Mouse (Mus musculus) testis, adult 2 months (tissue): ENCODE measurements around the gene Tmsb10. TPM values are rescaled to one million over a fixed set of nuclear protein-coding genes. Genes with fewer than 3 reads are reported as not detected.

Experiments
- H3K27ac ChIP-seq: fragments of 200-500 bp; 2 replicates; pipeline ENCODE4 v1.5.1; 2012; ENCODE audit warnings: low read depth, low read length; ENCODE audit not compliant: control insufficient read depth, insufficient read depth
- H3K27me3 ChIP-seq: fragments of 200-500 bp; 2 replicates; pipeline ENCODE4 v1.6.1; 2012; ENCODE audit warnings: mild to moderate bottlenecking, low read length, moderate library complexity; ENCODE audit not compliant: control insufficient read depth, insufficient read depth
- H3K36me3 ChIP-seq: fragments of 200-500 bp; 2 replicates; pipeline ENCODE4 v1.6.1; 2012; ENCODE audit warnings: mild to moderate bottlenecking, low read length; ENCODE audit not compliant: control insufficient read depth, insufficient read depth
- H3K4me1 ChIP-seq: fragments of 200-500 bp; 2 replicates; pipeline ENCODE4 v1.6.1; 2012; ENCODE audit warnings: low read length; ENCODE audit not compliant: control insufficient read depth, insufficient read depth
- H3K4me3 ChIP-seq: fragments of 200-500 bp; 2 replicates; pipeline ENCODE4 v1.5.1; 2012; ENCODE audit warnings: low read depth, mild to moderate bottlenecking, low read length, moderate library complexity, mixed read lengths; ENCODE audit not compliant: control insufficient read depth
- CTCF ChIP-seq: fragments of 200-500 bp; IDR thresholded peaks from 2 replicates; pipeline ENCODE4 v1.5.1; 2012; ENCODE audit warnings: low read depth, mild to moderate bottlenecking, inconsistent platforms, low read length, moderate library complexity; ENCODE audit not compliant: control insufficient read depth, insufficient read depth, insufficient replicate concordance
- POLR2A ChIP-seq: fragments of 200-500 bp; IDR thresholded peaks from 2 replicates; pipeline ENCODE4 v1.6.1; 2012; ENCODE audit warnings: low read depth, mild to moderate bottlenecking, inconsistent platforms, low read length, moderate library complexity; ENCODE audit not compliant: control insufficient read depth
- polyA plus RNA-seq: library from polyadenylated mRNA; depleted of rRNA; stranded (reverse); fragments of >200 nt; gene quantifications from 2 replicates; pipeline ENCODE4 v1.2.3, GENCODE M21; 2012; rRNA removed

Gene Tmsb10
- polyA plus RNA-seq, 1 experiment: 1,023 TPM

GRCm38 (mm10) chr6:72926031-72926430, 32.5 kb downstream of the Tmsb10 start:
- no peaks in the 10 kb centered on the region for H3K4me1 ChIP-seq
- TF ChIP-seq CTCF: no peak
- no peak for TF ChIP-seq POLR2A
- no peak overlapping the region for H3K27ac ChIP-seq
- H3K36me3 ChIP-seq: no peaks in the 10 kb centered on the region
- H3K27me3 ChIP-seq: no peaks in the 10 kb centered on the region
- H3K4me3 ChIP-seq: no peak overlapping the region

GRCm38 (mm10) chr6:72923381-72923780, 35.2 kb downstream of the Tmsb10 start:
- Histone ChIP-seq H3K4me1 (no peaks in the 10 kb centered on the region), H3K27me3 (no peaks in the 10 kb centered on the region), H3K27ac (no peak overlapping the region), H3K36me3 (no peaks in the 10 kb centered on the region), H3K4me3 (no peak overlapping the region)
- TF ChIP-seq CTCF (no peak), POLR2A (no peak)

- TF ChIP-seq CTCF: no peak
- TF ChIP-seq POLR2A: no peak
- Histone ChIP-seq H3K36me3 (no peaks in the 10 kb centered on the region), H3K4me3 (no peak overlapping the region)
These were observed 37.5 kb downstream of the Tmsb10 start for GRCm38 (mm10) chr6:72921081-72921480.

DNA sequence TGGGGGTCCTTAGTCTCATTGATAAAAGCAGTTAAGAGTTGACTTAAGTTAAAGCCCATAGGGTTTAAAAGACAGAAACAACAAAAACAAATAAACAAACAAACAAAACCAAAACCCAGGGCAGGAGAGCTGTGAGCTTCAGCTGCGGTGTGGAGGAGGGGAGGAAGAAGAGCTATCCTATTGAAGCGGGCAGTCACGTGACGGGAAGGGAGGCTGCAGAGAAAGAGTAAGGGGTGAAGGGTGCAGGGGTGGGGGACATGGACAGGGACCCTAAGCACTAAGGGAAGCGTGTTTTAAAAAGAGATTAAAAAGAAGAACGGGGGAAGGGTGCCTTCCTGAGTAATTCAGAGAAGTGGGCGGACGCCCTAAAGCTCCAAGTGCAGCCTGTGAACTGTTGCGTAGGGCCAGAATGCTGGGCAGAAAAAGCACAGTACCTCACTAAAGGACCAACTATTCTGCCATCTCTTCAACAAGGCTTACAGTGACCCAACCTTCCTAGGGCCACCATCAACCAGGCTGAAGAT, 40.0 kb downstream of the Tmsb10 start:
- TF ChIP-seq POLR2A: no peak
- TF ChIP-seq CTCF: no peak
- H3K27ac ChIP-seq: no peak overlapping the region

More at GRCm38 (mm10) chr6:72921081-72921480, 37.5 kb downstream of the Tmsb10 start:
- H3K27me3 ChIP-seq: no peaks in the 10 kb centered on the region
- no peaks in the 10 kb centered on the region for H3K4me1 ChIP-seq
- no peak overlapping the region for H3K27ac ChIP-seq

GRCm38 (mm10) chr6:72916330-72916729, 42.2 kb downstream of the Tmsb10 start:
- no peak overlapping the region for H3K27ac ChIP-seq
- TF ChIP-seq CTCF: no peak
- no peak for TF ChIP-seq POLR2A

More for the DNA sequence above, 40.0 kb downstream of the Tmsb10 start:
- Histone ChIP-seq H3K4me1 (no peaks in the 10 kb centered on the region), H3K4me3 (no peak overlapping the region), H3K36me3 (no peaks in the 10 kb centered on the region), H3K27me3 (no peaks in the 10 kb centered on the region)

GRCm38 (mm10) chr6:72914087-72914749, 44.3 kb downstream of the Tmsb10 start:
- TF ChIP-seq POLR2A (no peak), CTCF (no peak)
- H3K27me3 ChIP-seq: no peaks in the 10 kb centered on the region
- no peaks in the 10 kb centered on the region for H3K4me1 ChIP-seq
- H3K27ac ChIP-seq: no peak overlapping the region
- H3K4me3 ChIP-seq: no peak overlapping the region
- no peaks in the 10 kb centered on the region for H3K36me3 ChIP-seq

More at GRCm38 (mm10) chr6:72916330-72916729, 42.2 kb downstream of the Tmsb10 start:
- H3K4me3 ChIP-seq: no peak overlapping the region
- no peaks in the 10 kb centered on the region for H3K36me3 ChIP-seq
- no peaks in the 10 kb centered on the region for H3K4me1 ChIP-seq
- H3K27me3 ChIP-seq: no peaks in the 10 kb centered on the region

DNA sequence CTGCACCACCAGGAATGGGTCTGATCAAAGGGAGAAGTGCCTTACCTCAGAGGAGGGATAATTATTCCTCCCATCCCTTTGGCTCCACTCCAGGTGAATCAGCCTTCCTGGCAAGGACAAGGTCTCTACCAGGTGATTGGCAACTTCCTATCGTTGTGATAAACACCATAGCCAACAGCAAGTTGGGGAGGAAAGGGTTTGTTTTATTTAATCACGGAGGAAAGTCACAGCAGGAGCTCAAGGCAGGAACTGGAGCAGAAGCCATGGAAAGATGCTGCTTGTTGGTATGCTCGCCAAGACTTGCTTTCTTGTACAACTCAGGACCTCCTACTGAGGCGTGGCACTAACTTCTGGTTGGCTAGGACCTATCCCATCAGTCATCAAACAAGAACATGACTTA, 47.3 kb downstream of the Tmsb10 start:
- H3K36me3 ChIP-seq: no peaks in the 10 kb centered on the region
- H3K4me1 ChIP-seq: no peaks in the 10 kb centered on the region
- no peaks in the 10 kb centered on the region for H3K27me3 ChIP-seq
- no peak overlapping the region for H3K27ac ChIP-seq
- H3K4me3 ChIP-seq: no peak overlapping the region
- TF ChIP-seq POLR2A (no peak), CTCF (no peak)

Other genes with a start within 250 kb of the Tmsb10 start
- gene Tcf7l1, start 169.5 kb downstream of the Tmsb10 start, polyA plus RNA-seq: 3.0 and 3.5 TPM in 2 replicates
- gene Kcmf1, start 58.8 kb downstream of the Tmsb10 start, polyA plus RNA-seq: 517 and 550 TPM in 2 replicates